Mouse (Mus musculus) liver, embryonic 14.5 days (tissue): ENCODE results near the gene Pdcd7. TPM values are rescaled to one million over a fixed set of nuclear protein-coding genes. Genes with fewer than 3 reads are reported as not detected.
A peak's percentile ranks its signal among the peaks of the same experiment; 100 is the strongest.

Experiments
- ATAC-seq: fragments of 200-750 bp; cut with Nextera tagmentation; 2 replicates; pipeline ENCODE4 v1.8.0; 2017; ENCODE audit warnings: moderate number of reproducible peaks, mild to moderate bottlenecking, moderate library complexity; ENCODE audit not compliant: insufficient read depth
- DNase-seq, 3 experiments: peaks; one replicate each; pipeline ENCODE4 v3.0.0-alpha.2; 2012 to 2013; ENCODE audit warnings: low read depth in 3 of 3, low spot score in 3 of 3
- H3K27ac ChIP-seq: fragments of 300-500 bp; sonication (generic); 2 replicates; pipeline ENCODE4 v1.5.1; 2014; ENCODE audit warnings: moderate library complexity, mild to moderate bottlenecking, control low read depth, inconsistent platforms
- H3K27me3 ChIP-seq: fragments of 300-500 bp; sonication (generic); 2 replicates; pipeline ENCODE4 v1.6.1; 2014; ENCODE audit warnings: mild to moderate bottlenecking, low read length, moderate library complexity; ENCODE audit not compliant: control insufficient read depth, insufficient read depth
- H3K36me3 ChIP-seq: fragments of 300-500 bp; sonication (generic); replicated peaks from 2 replicates; pipeline ENCODE4 v1.6.1; 2014; ENCODE audit warnings: low read depth; ENCODE audit not compliant: control insufficient read depth, insufficient read depth
- H3K4me1 ChIP-seq, 2 experiments: fragments of 200-500 bp in 1 of 2; fragments of 300-500 bp in 1 of 2; sonication (generic) in 1 of 2; replicated peaks; 2 replicates each; pipeline ENCODE4 v1.6.1; 2012 to 2014; ENCODE audit warnings: antibody characterized with exemption in 1 of 2, inconsistent platforms in 1 of 2, low read length in 1 of 2; ENCODE audit not compliant: control insufficient read depth in 2 of 2, insufficient read depth in 2 of 2
- H3K4me2 ChIP-seq: fragments of 300-500 bp; sonication (generic); 2 replicates; pipeline ENCODE4 v1.6.1; 2014; ENCODE audit warnings: low read depth, mild to moderate bottlenecking, control low read depth, moderate library complexity
- H3K4me3 ChIP-seq, 2 experiments: fragments of 200-500 bp in 1 of 2; fragments of 300-500 bp in 1 of 2; sonication (generic) in 1 of 2; 2 replicates each; pipeline ENCODE4 v1.5.1; 2012 to 2014; ENCODE audit warnings: low read depth in 2 of 2, low read length in 2 of 2, mild to moderate bottlenecking in 2 of 2, control low read depth in 1 of 2, inconsistent platforms in 1 of 2, moderate library complexity in 1 of 2; ENCODE audit not compliant: insufficient read depth in 1 of 2
- H3K9ac ChIP-seq: fragments of 300-500 bp; sonication (generic); replicated peaks from 2 replicates; pipeline ENCODE4 v1.6.1; 2014; ENCODE audit warnings: mild to moderate bottlenecking, control low read depth, moderate library complexity
- H3K9me3 ChIP-seq: fragments of 300-500 bp; sonication (generic); 2 replicates; pipeline ENCODE4 v1.6.1; 2016; ENCODE audit warnings: low read length, mixed read lengths; ENCODE audit not compliant: control insufficient read depth
- CTCF ChIP-seq: IDR thresholded peaks from 2 replicates; pipeline ENCODE4 v1.5.1; 2016; ENCODE audit warnings: antibody characterized with exemption, low read depth, control low read depth
- EP300 ChIP-seq: IDR thresholded peaks from 2 replicates; pipeline ENCODE4 v1.6.1; 2016; ENCODE audit warnings: antibody characterized with exemption, low read depth
- WGBS: fragments of 180-500 bp; shearing (Covaris S2); extraction: QIAGEN DNeasy Blood & Tissue Kit; methylation state at CpG from one replicate; pipeline ENCODE4 v1.1.7; 2014; ENCODE audit not compliant: insufficient replicate concordance; 5-methylcytosine and 5-hydroxymethylcytosine counted together
- polyA plus RNA-seq, 2 experiments: library from polyadenylated mRNA; depleted of rRNA in 1 of 2; stranded (reverse) in 1 of 2; unstranded in 1 of 2; fragments of >200 nt; fragmentation: Nextera tagmentation in 1 of 2; extraction: Ambion mirVana in 1 of 2; gene quantifications; 2 replicates each; pipeline versions ENCODE4 v1.2.1 to v1.2.3; 2012 to 2014

Pdcd7 gene
- polyA plus RNA-seq, 2 experiments = 4.8 to 4.9 TPM

- no peak overlapping the region for H3K9ac ChIP-seq
- H3K9me3 ChIP-seq = no peaks in the 10 kb centered on the region
- 29% methylated on average over 8 of the region's 8 CpGs for WGBS
- H3K36me3 ChIP-seq = no peaks in the 10 kb centered on the region
- H3K4me1 ChIP-seq = no peaks in the 10 kb centered on the region
- no peak overlapping the region for H3K27ac ChIP-seq
- ATAC-seq = no peak
- DNase-seq = no peak
- H3K4me2 ChIP-seq = no peak overlapping the region
- H3K27me3 ChIP-seq = peaks cover 17% of the 10 kb centered on the region
- no peak overlapping the region for H3K4me3 ChIP-seq
- TF ChIP-seq EP300 (no peak), CTCF (0 out of 2 replicates have a peak, but pooled peaks have one; percentile 5)
These were observed 40.7 kb downstream of the Pdcd7 start for GRCm38 (mm10) chr9:65386373-65387140.

- Histone ChIP-seq H3K27ac (no peak overlapping the region), H3K4me3 (peak overlapping the region in 1 of 2 experiments; percentile 39; a peak in 2 of 4 replicates), H3K9me3 (no peaks in the 10 kb centered on the region), H3K4me1 (no peaks in the 10 kb centered on the region), H3K4me2 (peak overlapping the region; percentile 40; the same call in 1 of the 2 replicates), H3K27me3 (peaks cover 28% of the 10 kb centered on the region), H3K36me3 (no peaks in the 10 kb centered on the region), H3K9ac (no peak overlapping the region)
- no peak for ATAC-seq
- TF ChIP-seq CTCF = no peak
- whole genome bisulfite sequencing = 13% methylated on average over 93 of the region's 96 CpGs
- no peak for DNase-seq
These were observed 45.1 kb downstream of the Pdcd7 start for GRCm38 (mm10) chr9:65390752-65391612.

GRCm38 (mm10) chr9:65391613-65391964 is 45.7 kb downstream of the Pdcd7 start, which contains the start of gene Kbtbd13:
Kbtbd13 (minus strand) TSS chr9:65391652.
- no peak within 1 kb of the TSS for H3K27ac ChIP-seq
- no peaks in the 10 kb centered on the region for H3K9me3 ChIP-seq
- H3K27me3 ChIP-seq = peaks cover 28% of the 10 kb centered on the region
- no peaks in the 10 kb centered on the region for H3K4me1 ChIP-seq
- ATAC-seq = no peak
- no peak for TF ChIP-seq EP300
- no peak for TF ChIP-seq CTCF
- peak within 1 kb of the TSS; percentile 40; the same call in 1 of the 2 replicates for H3K4me2 ChIP-seq
- peak within 1 kb of the TSS in 1 of 2 experiments; percentile 39; a peak in 2 of 4 replicates for H3K4me3 ChIP-seq
- 23% methylated on average over 8 of the region's 8 CpGs for WGBS
- no peak within 1 kb of the TSS for H3K9ac ChIP-seq
- H3K36me3 ChIP-seq = no peaks in the 10 kb centered on the region
- DNase-seq = no peak

GRCm38 (mm10) chr9:65392638-65393364 is 46.9 kb downstream of the Pdcd7 start:
- ATAC-seq (no peak), DNase-seq (peak in 2 of 3 experiments; percentile 27 to 35)
- Histone ChIP-seq H3K9me3 (no peaks in the 10 kb centered on the region), H3K27me3 (peaks cover 28% of the 10 kb centered on the region), H3K27ac (no peak overlapping the region), H3K4me3 (no peak overlapping the region), H3K9ac (no peak overlapping the region), H3K4me1 (no peaks in the 10 kb centered on the region), H3K36me3 (no peaks in the 10 kb centered on the region), H3K4me2 (no peak overlapping the region)
- whole genome bisulfite sequencing = 18% methylated on average over 6 of the region's 6 CpGs
- TF ChIP-seq EP300 = no peak
- TF ChIP-seq CTCF = peak; percentile 87
